22 mouse cellular contexts compared by ENCODE assay signal in genomic region chr2:159622141-159622669, GRCm38 (mm10).
DNase-seq lines count a peak whose midpoint lies in the region; ATAC-seq lines count a peak whose summit lies in the region.
"Had no signal": no experiment of that assay in that cellular context is flagged by ENCODE, and none has a peak within 500 bp of the region (broad histone marks: within the 10 kb centered on the region; RNA-seq: fewer than 3 reads in every experiment).

No protein-coding gene starts in this region.

- H3K27me3 ChIP-seq in kidney, embryonic 14.5 days (ENCODE audit: control insufficient read depth, insufficient read depth, low read length) = no peaks in the 10 kb centered on the region
- H3K27me3 ChIP-seq in kidney, embryonic 16.5 days (ENCODE audit: insufficient read depth, low read length) = no peaks in the 10 kb centered on the region
- H3K27me3 ChIP-seq in forebrain, embryonic 13.5 days = no peaks in the 10 kb centered on the region
- H3K27me3 ChIP-seq: embryonic facial prominence, embryonic 12.5 days; Patski had no signal

- H3K9me3 ChIP-seq in kidney, embryonic 14.5 days (ENCODE audit: control insufficient read depth, low read length) = no peaks in the 10 kb centered on the region
- H3K9me3 ChIP-seq in kidney, embryonic 16.5 days (ENCODE audit: low read length) = no peaks in the 10 kb centered on the region
- H3K9me3 ChIP-seq in forebrain, embryonic 13.5 days (replicated peaks) = no peaks in the 10 kb centered on the region
- H3K9me3 ChIP-seq: embryonic facial prominence, embryonic 10.5 days; embryonic facial prominence, embryonic 12.5 days had no signal

- no peak overlapping the region for H3K9ac ChIP-seq in kidney, embryonic 14.5 days (ENCODE audit: low read depth, low read length)
- H3K9ac ChIP-seq in kidney, embryonic 16.5 days (replicated peaks; ENCODE audit: low read length) = no peak overlapping the region
- no peak overlapping the region for H3K9ac ChIP-seq in forebrain, embryonic 13.5 days
- H3K9ac ChIP-seq: embryonic facial prominence, embryonic 12.5 days had no signal

- no peak overlapping the region for H3K4me2 ChIP-seq in kidney, embryonic 14.5 days (replicated peaks; ENCODE audit: low read depth, low read length)
- no peak overlapping the region for H3K4me2 ChIP-seq in kidney, embryonic 16.5 days (replicated peaks; ENCODE audit: low read depth, low read length)
- no peak overlapping the region for H3K4me2 ChIP-seq in forebrain, embryonic 13.5 days
- H3K4me2 ChIP-seq: embryonic facial prominence, embryonic 12.5 days had no signal

- H3K4me1 ChIP-seq in kidney, embryonic 14.5 days (ENCODE audit: control insufficient read depth, insufficient read depth, low read length) = 0 out of 2 replicates have a peak, but pooled peaks cover 3% of the 10 kb centered on the region
- peaks cover 4% of the 10 kb centered on the region; the same call in 1 of the 2 replicates for H3K4me1 ChIP-seq in kidney, embryonic 16.5 days (ENCODE audit: insufficient read depth, low read length)
- no peaks in the 10 kb centered on the region for H3K4me1 ChIP-seq in forebrain, embryonic 13.5 days
- H3K4me1 ChIP-seq: embryonic facial prominence, embryonic 12.5 days had no signal

- H3K4me3 ChIP-seq in kidney, embryonic 14.5 days (ENCODE audit: low read length) = no peak overlapping the region
- no peak overlapping the region for H3K4me3 ChIP-seq in kidney, embryonic 16.5 days (ENCODE audit: low read length)
- no peak overlapping the region for H3K4me3 ChIP-seq in forebrain, embryonic 13.5 days
- H3K4me3 ChIP-seq: embryonic facial prominence, embryonic 10.5 days; embryonic facial prominence, embryonic 12.5 days had no signal

- ATAC-seq in kidney, embryonic 14.5 days (ENCODE audit: low FRiP score, low TSS enrichment) = peak; percentile 64; the same call in 1 of the 2 replicates
- peak; percentile 82; the same call in 1 of the 2 replicates for ATAC-seq in kidney, embryonic 16.5 days (ENCODE audit: low FRiP score, low TSS enrichment)
- no peak for ATAC-seq in forebrain, embryonic 13.5 days
- ATAC-seq: activated CD4-positive, CD25-positive, alpha-beta regulatory T cell, adult 4 months; forebrain, embryonic 14.5 days; forebrain, embryonic 16.5 days; Patski had no signal

- no peaks in the 10 kb centered on the region for H3K36me3 ChIP-seq in kidney, embryonic 14.5 days (ENCODE audit: control insufficient read depth, insufficient read depth, low read length)
- H3K36me3 ChIP-seq in kidney, embryonic 16.5 days (ENCODE audit: insufficient read depth, low read length) = no peaks in the 10 kb centered on the region
- no peaks in the 10 kb centered on the region for H3K36me3 ChIP-seq in forebrain, embryonic 13.5 days (ENCODE audit: poor library complexity, severe bottlenecking)
- H3K36me3 ChIP-seq: embryonic facial prominence, embryonic 10.5 days; embryonic facial prominence, embryonic 12.5 days; G1E had no signal

- WGBS in kidney, embryonic 14.5 days = 26% methylated on average over 5 of the region's 5 CpGs
- WGBS in kidney, embryonic 16.5 days = 30% methylated on average over 5 of the region's 5 CpGs
- 50% methylated on average over 5 of the region's 5 CpGs for WGBS in forebrain, embryonic 13.5 days

- H3K27ac ChIP-seq in kidney, embryonic 14.5 days (ENCODE audit: low read depth, low read length) = no peak overlapping the region
- H3K27ac ChIP-seq in kidney, embryonic 16.5 days (ENCODE audit: low read length) = peak overlapping the region; percentile 66; the same call in 1 of the 2 replicates
- H3K27ac ChIP-seq in forebrain, embryonic 13.5 days = no peak overlapping the region
- H3K27ac ChIP-seq: embryonic facial prominence, embryonic 10.5 days; embryonic facial prominence, embryonic 12.5 days had no signal

- no peak for DNase-seq in kidney, adult 8-10 months
- DNase-seq in kidney, postnatal 14 days = no peak
- peak; percentile 4 to 15 for DNase-seq in kidney, postnatal 4 days
- DNase-seq in kidney, postnatal 10 days = no peak
- DNase-seq: adrenal gland, adult 8-10 months; adrenal gland, postnatal 14 days; adrenal gland, postnatal 36 days; cerebellum, adult 11-12 months; cerebellum, adult 2 months; cerebellum, adult 9-10 months; cerebellum, postnatal 10 days; cerebellum, postnatal 25 days had no signal

Comparison
In these comparisons a context has a peak if more than half of its experiments do, and no peak if none do; other contexts are left out.
1. DNase-seq: peak in kidney, postnatal 4 days (2 of 2); none in kidney, adult 8-10 months (0 of 2), kidney, postnatal 14 days (single experiment) and kidney, postnatal 10 days (single experiment).